Mouse (Mus musculus) MEL (cell line): ENCODE measurements around the gene Rufy4. TPM values are rescaled to one million over a fixed set of nuclear protein-coding genes. Genes with fewer than 3 reads are reported as not detected.

Experiments
- DNase-seq: peaks from one replicate; pipeline ENCODE4 v3.0.0; 2011; ENCODE audit warnings: low read depth, low spot score
- H3K27ac ChIP-seq: 2 replicates; pipeline ENCODE4 v1.5.1; 2012; ENCODE audit warnings: low read depth, mild to moderate bottlenecking, control low read depth, low read length, moderate library complexity; ENCODE audit not compliant: control insufficient read depth
- H3K27me3 ChIP-seq, 2 experiments: fragments of 150-350 bp in 1 of 2; sonication (generic) in 1 of 2; 2 replicates each; pipeline ENCODE4 v1.6.1; 2012; ENCODE audit warnings: low read length in 2 of 2, mild to moderate bottlenecking in 2 of 2, improper control_type of control experiment in 1 of 2, moderate library complexity in 1 of 2; ENCODE audit not compliant: insufficient read depth in 2 of 2, control insufficient read depth in 1 of 2
- H3K36me3 ChIP-seq, 2 experiments: 2 replicates each; pipeline ENCODE4 v1.6.1; 2012 to 2014; ENCODE audit warnings: low read length in 2 of 2, improper control_type of control experiment in 1 of 2, inconsistent platforms in 1 of 2, mild to moderate bottlenecking in 1 of 2; ENCODE audit not compliant: insufficient read depth in 2 of 2, control insufficient read depth in 1 of 2
- H3K4me1 ChIP-seq, 2 experiments: fragments of 150-350 bp in 1 of 2; sonication (generic) in 1 of 2; 2 replicates each; pipeline ENCODE4 v1.6.1; 2012; ENCODE audit warnings: low read length in 2 of 2, improper control_type of control experiment in 1 of 2, mild to moderate bottlenecking in 1 of 2; ENCODE audit not compliant: insufficient read depth in 2 of 2, control insufficient read depth in 1 of 2
- H3K4me3 ChIP-seq, 2 experiments: fragments of 150-350 bp in 1 of 2; sonication (generic) in 1 of 2; 2 replicates each; pipeline ENCODE4 v1.5.1; 2012; ENCODE audit warnings: low read depth in 2 of 2, low read length in 2 of 2, mild to moderate bottlenecking in 2 of 2, moderate library complexity in 2 of 2, control low read depth in 1 of 2, improper control_type of control experiment in 1 of 2; ENCODE audit not compliant: control insufficient read depth in 1 of 2, insufficient read depth in 1 of 2
- H3K79me2 ChIP-seq: 2 replicates; pipeline ENCODE4 v1.6.1; 2012; ENCODE audit warnings: mild to moderate bottlenecking, low read length, moderate library complexity; ENCODE audit not compliant: control insufficient read depth, poor library complexity, insufficient read depth
- H3K9ac ChIP-seq: 2 replicates; pipeline ENCODE4 v1.6.1; 2012; ENCODE audit warnings: low read depth, mild to moderate bottlenecking, control low read depth, low read length, moderate library complexity; ENCODE audit not compliant: control insufficient read depth, poor library complexity, severe bottlenecking
- H3K9me3 ChIP-seq: fragments of 150-350 bp; sonication (generic); replicated peaks from 2 replicates; pipeline ENCODE4 v1.6.1; 2012; ENCODE audit warnings: mild to moderate bottlenecking, low read length, improper control_type of control experiment, moderate library complexity; ENCODE audit not compliant: insufficient read depth
- BHLHE40 ChIP-seq: IDR thresholded peaks from 2 replicates; pipeline ENCODE4 v1.6.1; 2012; ENCODE audit warnings: low read depth, mild to moderate bottlenecking, inconsistent platforms, low read length, improper control_type of control experiment, borderline replicate concordance
- CHD1 ChIP-seq: IDR thresholded peaks from 2 replicates; pipeline ENCODE4 v1.6.1; 2012; ENCODE audit warnings: low read depth, mild to moderate bottlenecking, inconsistent platforms, low read length, improper control_type of control experiment
- CHD2 ChIP-seq: IDR thresholded peaks from 2 replicates; pipeline ENCODE4 v1.6.1; 2011; ENCODE audit warnings: low read length, improper control_type of control experiment
- GABPA ChIP-seq: IDR thresholded peaks from 2 replicates; pipeline ENCODE4 v1.6.1; 2012; ENCODE audit warnings: low read depth, mild to moderate bottlenecking, inconsistent platforms, low read length, improper control_type of control experiment, moderate library complexity
- KAT2A ChIP-seq: conservative IDR thresholded peaks from 2 replicates; pipeline ENCODE4 v1.6.1; 2012; ENCODE audit warnings: low read depth, low read length, improper control_type of control experiment, inconsistent platforms
- MAZ ChIP-seq: IDR thresholded peaks from 2 replicates; pipeline ENCODE4 v1.6.1; 2012; ENCODE audit warnings: low read depth, mild to moderate bottlenecking, inconsistent platforms, low read length, improper control_type of control experiment
- MEF2A ChIP-seq: IDR thresholded peaks from 2 replicates; pipeline ENCODE4 v1.6.1; 2014; ENCODE audit warnings: low read depth, mild to moderate bottlenecking, inconsistent platforms, low read length, improper control_type of control experiment; ENCODE audit not compliant: poor library complexity, insufficient replicate concordance, severe bottlenecking; ENCODE audit errors: extremely low read depth
- MXI1 ChIP-seq: IDR thresholded peaks from 2 replicates; pipeline ENCODE4 v1.6.1; 2011; ENCODE audit warnings: mild to moderate bottlenecking, low read depth, low read length, improper control_type of control experiment
- NELFE ChIP-seq: IDR thresholded peaks from 2 replicates; pipeline ENCODE4 v1.6.1; 2011; ENCODE audit warnings: low read depth, low read length, improper control_type of control experiment
- NRF1 ChIP-seq: IDR thresholded peaks from 2 replicates; pipeline ENCODE4 v1.6.1; 2014; ENCODE audit warnings: low read depth, mild to moderate bottlenecking, inconsistent platforms, low read length, improper control_type of control experiment, moderate library complexity; ENCODE audit not compliant: poor library complexity, insufficient read depth, severe bottlenecking
- POLR2A ChIP-seq, 2 experiments: IDR thresholded peaks; 2 replicates each; pipeline ENCODE4 v1.6.1; 2011 to 2012; ENCODE audit warnings: low read length in 2 of 2, mild to moderate bottlenecking in 2 of 2, control low read depth in 1 of 2, improper control_type of control experiment in 1 of 2, low read depth in 1 of 2, moderate library complexity in 1 of 2; ENCODE audit not compliant: control insufficient read depth in 1 of 2, insufficient read depth in 1 of 2, poor library complexity in 1 of 2
- POLR2AphosphoS2 ChIP-seq: IDR thresholded peaks from 2 replicates; pipeline ENCODE4 v1.6.1; 2011; ENCODE audit warnings: low read length, improper control_type of control experiment
- RCOR1 ChIP-seq: IDR thresholded peaks from 2 replicates; pipeline ENCODE4 v1.6.1; 2012; ENCODE audit warnings: low read depth, mild to moderate bottlenecking, inconsistent platforms, low read length, improper control_type of control experiment
- SMC3 ChIP-seq: IDR thresholded peaks from 2 replicates; pipeline ENCODE4 v1.6.1; 2011; ENCODE audit warnings: low read depth, low read length, improper control_type of control experiment
- TBP ChIP-seq: IDR thresholded peaks from 2 replicates; pipeline ENCODE4 v1.8.0; 2011; ENCODE audit warnings: low read depth, low read length, improper control_type of control experiment
- UBTF ChIP-seq: IDR thresholded peaks from 2 replicates; pipeline ENCODE4 v1.6.1; 2012; ENCODE audit warnings: low read depth, mild to moderate bottlenecking, inconsistent platforms, low read length, improper control_type of control experiment, moderate library complexity, borderline replicate concordance; ENCODE audit not compliant: insufficient read depth
- USF1 ChIP-seq: IDR thresholded peaks from 2 replicates; pipeline ENCODE4 v1.6.1; 2014; ENCODE audit warnings: low read depth, mild to moderate bottlenecking, inconsistent platforms, low read length, improper control_type of control experiment, moderate library complexity
- ZMIZ1 ChIP-seq: IDR thresholded peaks from 2 replicates; pipeline ENCODE4 v1.6.1; 2012; ENCODE audit warnings: low read depth, mild to moderate bottlenecking, inconsistent platforms, low read length, improper control_type of control experiment, moderate library complexity
- polyA plus RNA-seq, 2 experiments: library from polyadenylated mRNA; stranded (reverse) in 1 of 2; unstranded in 1 of 2; fragments of >175 nt in 1 of 2; fragments of >200 nt in 1 of 2; gene quantifications; 2 replicates each; pipeline versions ENCODE4 v1.2.1 to v1.2.4; 2012; ENCODE audit warnings: low replicate concordance in 2 of 2, low read depth in 1 of 2; ENCODE audit not compliant: insufficient read length in 2 of 2, insufficient read depth in 1 of 2, missing spikeins in 1 of 2
- total RNA-seq: library from RNA; depleted of rRNA; stranded (reverse); fragments of 300-350 nt; gene quantifications from 2 replicates; pipeline ENCODE4 v1.2.3, GENCODE M21; 2012

The Rufy4 gene
- total and polyA plus RNA-seq, 3 experiments, result 0.04 to 0.10 TPM; not detected in 1

DNA sequence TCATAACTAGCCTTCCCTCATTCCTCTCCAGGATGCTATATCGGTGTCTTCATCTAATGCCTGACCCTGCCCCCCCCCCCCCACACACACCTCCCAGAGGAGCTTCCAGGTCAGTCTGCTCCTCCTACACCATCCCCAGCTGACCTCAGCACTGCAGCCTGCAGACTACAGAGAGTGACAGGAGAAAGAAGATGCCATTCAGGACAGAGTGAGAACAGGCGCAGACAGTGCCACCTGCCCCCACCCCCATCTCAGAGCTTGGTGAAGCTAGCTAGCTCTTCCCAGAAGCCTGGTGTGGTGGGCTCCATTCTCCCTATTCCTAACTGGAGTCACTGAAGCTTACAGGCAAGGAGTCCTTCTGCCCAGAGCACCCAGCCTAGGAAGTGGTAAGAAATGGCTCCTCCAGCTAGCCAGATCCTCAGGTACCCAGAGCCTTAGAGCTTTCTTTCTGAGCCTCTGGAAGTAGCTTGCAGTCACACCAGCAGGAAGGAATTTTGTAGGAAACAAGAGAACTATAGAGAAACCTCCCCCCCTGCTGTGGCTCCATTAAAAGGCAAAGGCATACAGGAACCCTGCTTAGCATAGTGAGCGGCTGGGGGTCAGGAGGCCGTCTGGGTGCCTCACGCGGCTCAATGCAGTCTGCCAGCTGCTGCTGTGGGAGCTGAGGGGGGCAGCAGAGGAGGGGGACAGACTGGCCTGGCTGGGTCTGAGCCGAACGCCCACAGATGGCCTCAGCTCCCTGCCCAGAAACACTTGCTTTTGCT is 14.2 kb upstream of the Rufy4 start:
- no peak for DNase-seq
- no peak overlapping the region for H3K9ac ChIP-seq
- no peaks in the 10 kb centered on the region for H3K4me1 ChIP-seq
- no peaks in the 10 kb centered on the region for H3K79me2 ChIP-seq
- H3K9me3 ChIP-seq, result no peaks in the 10 kb centered on the region
- H3K27me3 ChIP-seq, result no peaks in the 10 kb centered on the region
- TF ChIP-seq RCOR1 (no peak), POLR2AphosphoS2 (no peak), CHD1 (no peak), MAZ (no peak)
- no peaks in the 10 kb centered on the region for H3K36me3 ChIP-seq
- H3K27ac ChIP-seq, result no peak overlapping the region
- no peak overlapping the region for H3K4me3 ChIP-seq

GRCm38 (mm10) chr1:74111696-74112030 is 13.7 kb upstream of the Rufy4 start:
- Histone ChIP-seq H3K9ac (no peak overlapping the region), H3K79me2 (no peaks in the 10 kb centered on the region), H3K4me1 (no peaks in the 10 kb centered on the region), H3K27me3 (no peaks in the 10 kb centered on the region)
- no peak for DNase-seq
- no peak for TF ChIP-seq NELFE
- TF ChIP-seq, all 39 proteins: peak for 0
- H3K36me3 ChIP-seq, result no peaks in the 10 kb centered on the region
- no peaks in the 10 kb centered on the region for H3K9me3 ChIP-seq
- H3K4me3 ChIP-seq, result no peak overlapping the region
- no peak overlapping the region for H3K27ac ChIP-seq

- no peaks in the 10 kb centered on the region for H3K9me3 ChIP-seq
- TF ChIP-seq CHD2 (no peak), ZMIZ1 (no peak), GABPA (no peak), SMC3 (no peak), NRF1 (no peak), MEF2A (no peak), POLR2A (IDR thresholded peaks at IDR 0.05; ENCODE audit: control insufficient read depth in 1 of 2, insufficient read depth in 1 of 2, low read depth in 1 of 2, low read length in 2 of 2, poor library complexity in 1 of 2) (no peak), MXI1 (no peak), TBP (no peak), USF1 (no peak), BHLHE40 (no peak), KAT2A (no peak), UBTF (no peak)
- H3K9ac ChIP-seq, result no peak overlapping the region
- no peaks in the 10 kb centered on the region for H3K4me1 ChIP-seq
- no peaks in the 10 kb centered on the region for H3K27me3 ChIP-seq
- no peak for DNase-seq
- H3K27ac ChIP-seq, result no peak overlapping the region
- H3K36me3 ChIP-seq, result no peaks in the 10 kb centered on the region
- H3K4me3 ChIP-seq, result no peak overlapping the region
- no peaks in the 10 kb centered on the region for H3K79me2 ChIP-seq
Observed at GRCm38 (mm10) chr1:74113071-74113470, 12.3 kb upstream of the Rufy4 start.
